Mouse (Mus musculus): ENCODE data around the gene Rapgef1.

Rapgef1 gene

GRCm38 (mm10) chr2:29645071-29645628 is 25.6 kb downstream of the Rapgef1 start:
- no peak for DNase-seq (ENCODE audit: low spot score)

GRCm38 (mm10) chr2:29646613-29647012 is 27.1 kb downstream of the Rapgef1 start:
- no peak for DNase-seq (ENCODE audit: low spot score)

- no peak for DNase-seq (ENCODE audit: low spot score)
Measured at GRCm38 (mm10) chr2:29647162-29647561, 27.6 kb downstream of the Rapgef1 start.

GRCm38 (mm10) chr2:29647808-29648207 is 28.3 kb downstream of the Rapgef1 start:
- no peak for DNase-seq (ENCODE audit: low spot score)

GRCm38 (mm10) chr2:29648956-29649794 is 29.7 kb downstream of the Rapgef1 start:
- no peak for DNase-seq (ENCODE audit: low spot score)

- DNase-seq (ENCODE audit: low spot score), result peak; percentile 52
Measured at GRCm38 (mm10) chr2:29649795-29650457, 30.4 kb downstream of the Rapgef1 start.

GRCm38 (mm10) chr2:29651876-29652275 is 32.4 kb downstream of the Rapgef1 start:
- DNase-seq (ENCODE audit: low spot score), result no peak

- no peak for DNase-seq (ENCODE audit: low spot score)
Measured at GRCm38 (mm10) chr2:29655433-29655832, 35.9 kb downstream of the Rapgef1 start.

- no peak for DNase-seq (ENCODE audit: low spot score)
Measured at GRCm38 (mm10) chr2:29656095-29656494, 36.6 kb downstream of the Rapgef1 start.

GRCm38 (mm10) chr2:29657089-29657488 is 37.6 kb downstream of the Rapgef1 start:
- no peak for DNase-seq (ENCODE audit: low spot score)

GRCm38 (mm10) chr2:29661751-29662191 is 42.3 kb downstream of the Rapgef1 start:
- DNase-seq (ENCODE audit: low spot score), result peak; percentile 85

GRCm38 (mm10) chr2:29663260-29663877 is 43.8 kb downstream of the Rapgef1 start:
- no peak for DNase-seq (ENCODE audit: low spot score)

GRCm38 (mm10) chr2:29665421-29665820 is 45.9 kb downstream of the Rapgef1 start:
- DNase-seq (ENCODE audit: low spot score), result peak; percentile 51

GRCm38 (mm10) chr2:29666589-29666988 is 47.1 kb downstream of the Rapgef1 start:
- peak; percentile 47 for DNase-seq (ENCODE audit: low spot score)

GRCm38 (mm10) chr2:29667109-29667508 is 47.6 kb downstream of the Rapgef1 start:
- no peak for DNase-seq (ENCODE audit: low spot score)

- DNase-seq (ENCODE audit: low spot score), result no peak
Measured at GRCm38 (mm10) chr2:29668011-29668691, 48.6 kb downstream of the Rapgef1 start.

GRCm38 (mm10) chr2:29668963-29669362 is 49.4 kb downstream of the Rapgef1 start:
- no peak for DNase-seq (ENCODE audit: low spot score)

GRCm38 (mm10) chr2:29669711-29670110 is 50.2 kb downstream of the Rapgef1 start:
- DNase-seq (ENCODE audit: low spot score), result no peak

- DNase-seq (ENCODE audit: low spot score), result peak; percentile 75
Measured at GRCm38 (mm10) chr2:29670231-29670991, 50.9 kb downstream of the Rapgef1 start.

- DNase-seq (ENCODE audit: low spot score), result no peak
Measured at GRCm38 (mm10) chr2:29671374-29671773, 51.9 kb downstream of the Rapgef1 start.

GRCm38 (mm10) chr2:29671856-29672255 is 52.3 kb downstream of the Rapgef1 start:
- no peak for DNase-seq (ENCODE audit: low spot score)

All from T-cell, adult 2 months (primary cell).